Mouse (Mus musculus) gonadal fat pad, adult 2 months (tissue): ENCODE measurements around the gene Cdyl. TPM values are rescaled to one million over a fixed set of nuclear protein-coding genes. Genes with fewer than 3 reads are reported as not detected.

Experiments
- DNase-seq: peaks from one replicate; pipeline ENCODE4 v3.0.0-alpha.2; 2012; ENCODE audit warnings: low read depth
- polyA plus RNA-seq: library from polyadenylated mRNA; depleted of rRNA; stranded (reverse); fragments of >200 nt; gene quantifications from 2 replicates; pipeline ENCODE4 v1.2.3, GENCODE M21; 2012; rRNA removed

The Cdyl gene
- polyA plus RNA-seq, 1 experiment, result 6.2 TPM

DNA sequence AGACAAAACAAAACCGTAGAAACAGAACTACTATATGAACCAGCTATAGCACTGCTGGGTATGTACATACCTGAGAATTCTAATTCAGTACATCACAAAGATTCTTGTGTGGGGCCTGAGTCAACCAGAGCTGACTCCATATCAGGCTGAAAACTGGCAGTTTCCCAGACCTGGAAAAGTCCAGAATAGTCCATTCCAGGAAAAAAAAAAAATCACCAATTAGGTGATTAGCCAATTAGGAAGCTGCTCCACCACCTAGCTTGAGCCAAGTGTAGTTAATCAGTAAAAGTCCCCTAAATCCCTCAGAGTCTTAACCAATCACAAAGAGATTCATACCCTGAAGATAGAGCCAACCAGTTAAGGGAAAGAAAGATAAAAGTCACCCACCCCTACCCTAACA lies 251.8 kb downstream of the Cdyl start:
- DNase-seq, result no peak

Other genes with a start within 250 kb of the Cdyl start
- 5.3 and 6.0 TPM in 2 replicates for gene Rpp40, start 246.5 kb downstream of the Cdyl start, polyA plus RNA-seq